Comparison of ENCODE assay signal across 11 mouse cellular contexts in the genomic region with DNA sequence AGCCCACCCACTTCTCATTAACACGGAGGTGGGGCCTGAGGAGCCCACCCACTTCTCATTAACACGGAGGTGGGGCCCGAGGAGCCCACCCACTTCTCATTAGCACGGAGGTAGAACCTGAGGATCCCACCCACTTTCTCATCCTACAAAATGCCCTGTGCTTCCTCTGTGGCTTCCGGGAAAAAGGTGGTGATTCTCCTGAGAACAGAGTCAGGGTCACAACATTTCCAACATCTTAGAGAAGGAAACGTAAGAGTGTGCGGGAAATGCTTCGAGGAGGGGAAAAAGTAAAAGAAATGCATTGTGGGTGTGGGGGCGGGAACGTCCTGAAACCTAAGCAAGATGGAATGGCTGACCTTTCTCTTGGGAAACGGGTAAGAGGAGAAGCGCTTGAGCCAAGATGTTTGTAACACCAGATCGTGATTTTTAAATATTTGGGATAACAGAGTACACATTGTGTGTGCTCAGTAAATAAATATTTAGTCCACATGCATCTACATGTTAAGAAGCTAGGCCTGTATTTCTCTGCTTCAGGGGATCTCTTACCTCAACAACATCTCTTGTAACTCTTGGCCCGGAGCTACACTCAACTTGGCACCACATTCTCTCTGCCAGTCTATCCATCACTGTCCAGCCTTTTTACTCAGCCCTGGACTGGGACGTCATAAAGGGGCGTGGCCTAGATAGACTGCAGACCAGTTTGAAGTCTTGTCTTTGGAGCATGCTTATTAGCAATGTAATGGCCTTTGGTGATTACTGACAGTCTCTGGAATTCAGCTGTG.
A peak's percentile ranks its signal among the peaks of the same experiment; 100 is the strongest.
DNase-seq lines count a peak whose midpoint lies in the region; ATAC-seq and TF ChIP-seq lines count a peak whose summit lies in the region.
"Had no signal": no experiment of that assay in that cellular context is flagged by ENCODE, and none has a peak within 500 bp of the region (broad histone marks: within the 10 kb centered on the region; RNA-seq: fewer than 3 reads in every experiment).

No protein-coding gene starts in this region.

- no peaks in the 10 kb centered on the region for H3K36me3 ChIP-seq in intestine, embryonic 16.5 days (ENCODE audit: control insufficient read depth, insufficient read depth, low read length)
- H3K36me3 ChIP-seq in lung, postnatal 0 days (ENCODE audit: insufficient read depth, low read length), result no peaks in the 10 kb centered on the region
- peaks cover 26% of the 10 kb centered on the region for H3K36me3 ChIP-seq in neural tube, embryonic 15.5 days
- H3K36me3 ChIP-seq: neural tube, embryonic 12.5 days had no signal

- H3K4me3 ChIP-seq in gastrocnemius, adult 2 months, result peak overlapping the region; percentile 7
- no peak overlapping the region for H3K4me3 ChIP-seq in intestine, embryonic 16.5 days (ENCODE audit: low read length)
- H3K4me3 ChIP-seq in lung, postnatal 0 days (ENCODE audit: low read depth, low read length), result no peak overlapping the region
- no peak overlapping the region for H3K4me3 ChIP-seq in neural tube, embryonic 15.5 days (replicated peaks)
- H3K4me3 ChIP-seq: neural tube, embryonic 12.5 days had no signal

- DNase-seq in gastrocnemius, adult 2 months, result peak; percentile 31
- no peak for DNase-seq in gastrocnemius, adult 18-20 months (ENCODE audit: low spot score)
- DNase-seq in adipocyte (ENCODE audit: low spot score), result peak; percentile 25
- DNase-seq in lung, postnatal 0 days (ENCODE audit: low spot score), result peak; percentile 85
- no peak for DNase-seq in right cerebral cortex, adult 18-20 months
- DNase-seq: cerebellum, adult 9-10 months had no signal

- H3K9ac ChIP-seq in intestine, embryonic 16.5 days (ENCODE audit: low read depth, low read length), result no peak overlapping the region
- no peak overlapping the region for H3K9ac ChIP-seq in lung, postnatal 0 days (replicated peaks; ENCODE audit: low read depth)
- no peak overlapping the region; the same call in 1 of the 2 replicates for H3K9ac ChIP-seq in neural tube, embryonic 15.5 days (replicated peaks)
- H3K9ac ChIP-seq: neural tube, embryonic 12.5 days had no signal

- WGBS in intestine, embryonic 16.5 days, result 50% methylated on average over 16 of the region's 16 CpGs
- WGBS in lung, postnatal 0 days, result 40% methylated on average over 16 of the region's 16 CpGs
- 60% methylated on average over 16 of the region's 16 CpGs for WGBS in neural tube, embryonic 15.5 days

- peak overlapping the region; percentile 68 for H3K27ac ChIP-seq in gastrocnemius, adult 2 months
- peak overlapping the region; percentile 33 for H3K27ac ChIP-seq in intestine, embryonic 16.5 days (ENCODE audit: low read length)
- no peak overlapping the region; the same call in none of the 2 replicates for H3K27ac ChIP-seq in lung, postnatal 0 days (ENCODE audit: low read length)
- H3K27ac ChIP-seq in neural tube, embryonic 15.5 days (replicated peaks), result no peak overlapping the region
- H3K27ac ChIP-seq: macrophage; neural tube, embryonic 12.5 days had no signal

- H3K27me3 ChIP-seq in intestine, embryonic 16.5 days (replicated peaks; ENCODE audit: control insufficient read depth, insufficient read depth, low read length), result no peaks in the 10 kb centered on the region
- H3K27me3 ChIP-seq in lung, postnatal 0 days (replicated peaks; ENCODE audit: insufficient read depth, low read length), result no peaks in the 10 kb centered on the region
- no peaks in the 10 kb centered on the region for H3K27me3 ChIP-seq in neural tube, embryonic 15.5 days (replicated peaks)
- H3K27me3 ChIP-seq: neural tube, embryonic 12.5 days had no signal

- no peak for TF ChIP-seq EP300 in lung, postnatal 0 days (IDR thresholded peaks at IDR 0.05)

- ATAC-seq in intestine, embryonic 16.5 days, result peak; percentile 59
- peak; percentile 77 for ATAC-seq in lung, postnatal 0 days
- no peak for ATAC-seq in neural tube, embryonic 15.5 days (ENCODE audit: low FRiP score)
- no peak for ATAC-seq in activated CD4-positive, CD25-positive, alpha-beta regulatory T cell, adult 4 months

- no peak for TF ChIP-seq CTCF in gastrocnemius, adult 2 months (IDR thresholded peaks at IDR 0.05)
- TF ChIP-seq CTCF in lung, postnatal 0 days (IDR thresholded peaks at IDR 0.05), result no peak

- no peak overlapping the region for H3K4me2 ChIP-seq in intestine, embryonic 16.5 days (ENCODE audit: low read depth, low read length)
- H3K4me2 ChIP-seq in lung, postnatal 0 days (replicated peaks; ENCODE audit: low read depth, low read length), result no peak overlapping the region
- H3K4me2 ChIP-seq in neural tube, embryonic 15.5 days, result no peak overlapping the region
- H3K4me2 ChIP-seq: neural tube, embryonic 12.5 days had no signal

- H3K4me1 ChIP-seq in intestine, embryonic 16.5 days (ENCODE audit: control insufficient read depth, insufficient read depth, low read length), result peaks cover 7% of the 10 kb centered on the region; the same call in 1 of the 2 replicates
- H3K4me1 ChIP-seq in lung, postnatal 0 days (ENCODE audit: insufficient read depth, low read depth, low read length), result no peaks in the 10 kb centered on the region
- H3K4me1 ChIP-seq in neural tube, embryonic 15.5 days, result peaks cover 5% of the 10 kb centered on the region; the same call in 1 of the 2 replicates
- H3K4me1 ChIP-seq: neural tube, embryonic 12.5 days had no signal

- intact Hi-C loops in gastrocnemius, adult 2 months (cut with DNase I), result no loop called here

- H3K9me3 ChIP-seq in intestine, embryonic 16.5 days (ENCODE audit: control insufficient read depth, low read length), result no peaks in the 10 kb centered on the region
- H3K9me3 ChIP-seq in lung, postnatal 0 days (ENCODE audit: low read length), result no peaks in the 10 kb centered on the region
- no peaks in the 10 kb centered on the region for H3K9me3 ChIP-seq in neural tube, embryonic 15.5 days (replicated peaks)
- H3K9me3 ChIP-seq: neural tube, embryonic 12.5 days had no signal

Comparison
In these comparisons a context has a peak if more than half of its experiments do, and no peak if none do; other contexts are left out.
1. DNase-seq: peak in gastrocnemius, adult 2 months (single experiment), adipocyte (single experiment) and lung, postnatal 0 days (single experiment); none in gastrocnemius, adult 18-20 months (single experiment) and right cerebral cortex, adult 18-20 months (single experiment).
2. H3K27ac ChIP-seq: peak in gastrocnemius, adult 2 months (single experiment) and intestine, embryonic 16.5 days (single experiment); none in lung, postnatal 0 days (single experiment) and neural tube, embryonic 15.5 days (single experiment).
3. ATAC-seq: peak in intestine, embryonic 16.5 days (single experiment) and lung, postnatal 0 days (single experiment); none in neural tube, embryonic 15.5 days (single experiment) and activated CD4-positive, CD25-positive, alpha-beta regulatory T cell, adult 4 months (single experiment).